ENCODE assay signal across 19 mouse cellular contexts in genomic region chr11:35783038-35783437, GRCm38 (mm10). TPM values are rescaled to one million over a fixed set of nuclear protein-coding genes. Genes with fewer than 3 reads are reported as not detected.
DNase-seq lines count a peak whose midpoint lies in the region; ATAC-seq and TF ChIP-seq lines count a peak whose summit lies in the region.
"Had no signal": no experiment of that assay in that cellular context is flagged by ENCODE, and none has a peak within 500 bp of the region (broad histone marks: within the 10 kb centered on the region; RNA-seq: fewer than 3 reads in every experiment).

No protein-coding gene starts in this region.

- no peak overlapping the region for H3K4me2 ChIP-seq in kidney, embryonic 16.5 days (replicated peaks; ENCODE audit: low read depth, low read length)
- no peak overlapping the region for H3K4me2 ChIP-seq in midbrain, postnatal 0 days (ENCODE audit: low read depth, low read length, poor library complexity, severe bottlenecking)
- H3K4me2 ChIP-seq in midbrain, embryonic 16.5 days (ENCODE audit: low read length) = no peak overlapping the region
- no peak overlapping the region for H3K4me2 ChIP-seq in intestine, embryonic 15.5 days (replicated peaks)
- no peak overlapping the region for H3K4me2 ChIP-seq in stomach, postnatal 0 days (replicated peaks; ENCODE audit: low read depth)
- H3K4me2 ChIP-seq: embryonic facial prominence, embryonic 12.5 days; hindbrain, embryonic 14.5 days; limb, embryonic 15.5 days; lung, embryonic 15.5 days; neural tube, embryonic 15.5 days; stomach, embryonic 15.5 days had no signal

- H3K9me3 ChIP-seq in kidney, embryonic 16.5 days (ENCODE audit: low read length) = 0 out of 2 replicates have a peak, but pooled peaks cover 5% of the 10 kb centered on the region
- no peaks in the 10 kb centered on the region for H3K9me3 ChIP-seq in midbrain, postnatal 0 days (ENCODE audit: low read length)
- H3K9me3 ChIP-seq in midbrain, embryonic 16.5 days (replicated peaks; ENCODE audit: control insufficient read depth, low read length, poor library complexity, severe bottlenecking) = no peaks in the 10 kb centered on the region
- no peaks in the 10 kb centered on the region for H3K9me3 ChIP-seq in intestine, embryonic 15.5 days
- H3K9me3 ChIP-seq in stomach, postnatal 0 days (ENCODE audit: control insufficient read depth, low read length) = no peaks in the 10 kb centered on the region
- H3K9me3 ChIP-seq: embryonic facial prominence, embryonic 12.5 days; limb, embryonic 15.5 days; lung, embryonic 15.5 days; neural tube, embryonic 15.5 days; stomach, embryonic 15.5 days had no signal

- no peaks in the 10 kb centered on the region for H3K27me3 ChIP-seq in kidney, embryonic 16.5 days (ENCODE audit: insufficient read depth, low read length)
- no peaks in the 10 kb centered on the region for H3K27me3 ChIP-seq in midbrain, postnatal 0 days (ENCODE audit: insufficient read depth, low read length)
- H3K27me3 ChIP-seq in midbrain, embryonic 16.5 days (ENCODE audit: control insufficient read depth, insufficient read depth, low read depth, low read length) = no peaks in the 10 kb centered on the region
- no peaks in the 10 kb centered on the region for H3K27me3 ChIP-seq in intestine, embryonic 15.5 days (replicated peaks)
- no peaks in the 10 kb centered on the region for H3K27me3 ChIP-seq in stomach, postnatal 0 days (ENCODE audit: control insufficient read depth, insufficient read depth, low read length)
- H3K27me3 ChIP-seq: embryonic facial prominence, embryonic 12.5 days; limb, embryonic 15.5 days; lung, embryonic 15.5 days; neural tube, embryonic 15.5 days; stomach, embryonic 15.5 days had no signal

- no peak overlapping the region for H3K27ac ChIP-seq in kidney, embryonic 16.5 days (ENCODE audit: low read length)
- H3K27ac ChIP-seq in midbrain, postnatal 0 days (ENCODE audit: low read depth, low read length) = no peak overlapping the region
- no peak overlapping the region for H3K27ac ChIP-seq in midbrain, embryonic 16.5 days (ENCODE audit: low read length)
- no peak overlapping the region for H3K27ac ChIP-seq in intestine, embryonic 15.5 days
- H3K27ac ChIP-seq in stomach, postnatal 0 days (replicated peaks) = no peak overlapping the region
- H3K27ac ChIP-seq: embryonic facial prominence, embryonic 12.5 days; hindbrain, embryonic 14.5 days; limb, embryonic 15.5 days; lung, embryonic 15.5 days; neural tube, embryonic 15.5 days; stomach, embryonic 15.5 days had no signal

- H3K9ac ChIP-seq in kidney, embryonic 16.5 days (replicated peaks; ENCODE audit: low read length) = no peak overlapping the region
- H3K9ac ChIP-seq in midbrain, postnatal 0 days (replicated peaks; ENCODE audit: low read length, poor library complexity, severe bottlenecking) = no peak overlapping the region
- no peak overlapping the region for H3K9ac ChIP-seq in midbrain, embryonic 16.5 days (ENCODE audit: low read depth, low read length)
- H3K9ac ChIP-seq in intestine, embryonic 15.5 days = no peak overlapping the region
- H3K9ac ChIP-seq in stomach, postnatal 0 days (ENCODE audit: low read length) = no peak overlapping the region
- H3K9ac ChIP-seq: embryonic facial prominence, embryonic 12.5 days; hindbrain, embryonic 14.5 days; limb, embryonic 15.5 days; lung, embryonic 15.5 days; neural tube, embryonic 15.5 days; stomach, embryonic 15.5 days had no signal

- WGBS in kidney, embryonic 16.5 days = 90% methylated on average over 5 of the region's 5 CpGs
- WGBS in midbrain, postnatal 0 days = 93% methylated on average over 5 of the region's 5 CpGs
- WGBS in midbrain, embryonic 16.5 days = 90% methylated on average over 5 of the region's 5 CpGs
- 90% methylated on average over 5 of the region's 5 CpGs for WGBS in intestine, embryonic 15.5 days
- 87% methylated on average over 5 of the region's 5 CpGs for WGBS in stomach, postnatal 0 days

- H3K36me3 ChIP-seq in kidney, embryonic 16.5 days (ENCODE audit: insufficient read depth, low read length) = peaks cover 61% of the 10 kb centered on the region
- peaks cover 40% of the 10 kb centered on the region for H3K36me3 ChIP-seq in midbrain, postnatal 0 days (ENCODE audit: insufficient read depth, low read length)
- peaks cover 39% of the 10 kb centered on the region for H3K36me3 ChIP-seq in midbrain, embryonic 16.5 days (ENCODE audit: control insufficient read depth, insufficient read depth, low read length)
- H3K36me3 ChIP-seq in intestine, embryonic 15.5 days = peaks cover 48% of the 10 kb centered on the region
- H3K36me3 ChIP-seq in stomach, postnatal 0 days (ENCODE audit: control insufficient read depth, insufficient read depth, low read length) = peaks cover 27% of the 10 kb centered on the region

- no peak overlapping the region for H3K4me3 ChIP-seq in kidney, embryonic 16.5 days (ENCODE audit: low read length)
- no peak overlapping the region for H3K4me3 ChIP-seq in midbrain, postnatal 0 days (ENCODE audit: low read depth, low read length)
- H3K4me3 ChIP-seq in midbrain, embryonic 16.5 days (ENCODE audit: low read depth, low read length) = no peak overlapping the region
- no peak overlapping the region for H3K4me3 ChIP-seq in intestine, embryonic 15.5 days (replicated peaks)
- no peak overlapping the region for H3K4me3 ChIP-seq in stomach, postnatal 0 days (ENCODE audit: low read depth, low read length)
- H3K4me3 ChIP-seq: embryonic facial prominence, embryonic 12.5 days; limb, embryonic 15.5 days; lung, embryonic 15.5 days; neural tube, embryonic 15.5 days; stomach, embryonic 15.5 days had no signal

- ATAC-seq in kidney, embryonic 16.5 days (ENCODE audit: low FRiP score, low TSS enrichment) = no peak
- no peak for ATAC-seq in midbrain, postnatal 0 days (ENCODE audit: low FRiP score)
- ATAC-seq in midbrain, embryonic 16.5 days = no peak
- ATAC-seq in intestine, embryonic 15.5 days = peak; percentile 58; the same call in 1 of the 2 replicates
- no peak for ATAC-seq in stomach, postnatal 0 days (ENCODE audit: low FRiP score, low TSS enrichment)
- ATAC-seq in erythroid progenitor cell, adult 5-6 weeks (replicated peaks; ENCODE audit: low FRiP score, poor library complexity, severe bottlenecking) = no peak
- ATAC-seq: CD4-positive, CD25-positive, alpha-beta regulatory T cell, adult 4 months had no signal

- DNase-seq in kidney, adult 18-20 months = peak; percentile 28
- no peak for DNase-seq in midbrain, postnatal 0 days (ENCODE audit: low spot score)
- DNase-seq in stomach, postnatal 0 days (ENCODE audit: low spot score) = no peak
- DNase-seq: cerebellum, adult 11 months; gastrocnemius, postnatal 36 days; layer of hippocampus, adult 9-11 months; retina, postnatal 1 day had no signal

- TF ChIP-seq CTCF in midbrain, postnatal 0 days (IDR thresholded peaks at IDR 0.05) = 0 out of 2 replicates have a peak, but pooled peaks have one; percentile 7
- peak; percentile 29; the same call in 1 of the 2 replicates for TF ChIP-seq CTCF in stomach, postnatal 0 days (IDR thresholded peaks at IDR 0.05; ENCODE audit: low read depth)

- H3K4me1 ChIP-seq in kidney, embryonic 16.5 days (ENCODE audit: insufficient read depth, low read length) = no peaks in the 10 kb centered on the region
- H3K4me1 ChIP-seq in midbrain, postnatal 0 days (ENCODE audit: insufficient read depth, low read length) = no peaks in the 10 kb centered on the region
- no peaks in the 10 kb centered on the region for H3K4me1 ChIP-seq in midbrain, embryonic 16.5 days (ENCODE audit: control insufficient read depth, insufficient read depth, low read length)
- no peaks in the 10 kb centered on the region for H3K4me1 ChIP-seq in intestine, embryonic 15.5 days (replicated peaks)
- H3K4me1 ChIP-seq in stomach, postnatal 0 days (replicated peaks; ENCODE audit: control insufficient read depth, insufficient read depth) = no peaks in the 10 kb centered on the region
- H3K4me1 ChIP-seq: embryonic facial prominence, embryonic 12.5 days; limb, embryonic 15.5 days; lung, embryonic 15.5 days; neural tube, embryonic 15.5 days; stomach, embryonic 15.5 days had no signal

- no peak for TF ChIP-seq EP300 in stomach, postnatal 0 days (optimal IDR thresholded peaks at IDR 0.05)

RNA-seq across cellular contexts. Expression of gene Pank3, which starts 13.8 kb away (rescaled TPM):
- 12.0 and 13.7 TPM in 2 replicates for polyA plus RNA-seq in kidney, embryonic 16.5 days (2015; fragmentation: Nextera tagmentation; extraction: Ambion mirVana)
- 78.5 and 94.7 TPM in 2 replicates for total RNA-seq in midbrain, postnatal 0 days (2014; rRNA removed)
- polyA plus RNA-seq in midbrain, postnatal 0 days (2015; fragmentation: Nextera tagmentation; extraction: Ambion mirVana) = 11.3 and 11.7 TPM in 2 replicates
- 20.5 and 22.4 TPM in 2 replicates for polyA plus RNA-seq in midbrain, embryonic 16.5 days (2015; fragmentation: Nextera tagmentation; extraction: Ambion mirVana)
- 28.2 and 28.3 TPM in 2 replicates for polyA plus RNA-seq in intestine, embryonic 15.5 days (2015; fragmentation: Nextera tagmentation; extraction: Ambion mirVana)
- 8.7 and 10.4 TPM in 2 replicates for polyA plus RNA-seq in stomach, postnatal 0 days (2015; fragmentation: Nextera tagmentation; extraction: Ambion mirVana)
- total RNA-seq in erythroid progenitor cell, adult 5-6 weeks (2015; ENCODE audit: low replicate concordance) = 10.1 and 11.5 TPM in 2 replicates
- total RNA-seq in erythroid progenitor cell, adult 5-6 weeks (2017; ENCODE audit: low replicate concordance) = 7.7 and 10.2 TPM in 2 replicates

RNA-seq across cellular contexts. Expression of gene Fbll1, which starts 15.6 kb away (rescaled TPM):
- polyA plus RNA-seq in kidney, embryonic 16.5 days (2015; fragmentation: Nextera tagmentation; extraction: Ambion mirVana) = not detected in 2 replicates
- 57.1 and 75.5 TPM in 2 replicates for total RNA-seq in midbrain, postnatal 0 days (2014; rRNA removed)
- 31.0 and 34.6 TPM in 2 replicates for polyA plus RNA-seq in midbrain, postnatal 0 days (2015; fragmentation: Nextera tagmentation; extraction: Ambion mirVana)
- 18.9 and 20.5 TPM in 2 replicates for polyA plus RNA-seq in midbrain, embryonic 16.5 days (2015; fragmentation: Nextera tagmentation; extraction: Ambion mirVana)
- polyA plus RNA-seq in intestine, embryonic 15.5 days (2015; fragmentation: Nextera tagmentation; extraction: Ambion mirVana) = 0.57 and 0.77 TPM in 2 replicates
- 0.62 and 1.0 TPM in 2 replicates for polyA plus RNA-seq in stomach, postnatal 0 days (2015; fragmentation: Nextera tagmentation; extraction: Ambion mirVana)
- not detected in 2 replicates for total RNA-seq in erythroid progenitor cell, adult 5-6 weeks (2015; ENCODE audit: low replicate concordance)
- total RNA-seq in erythroid progenitor cell, adult 5-6 weeks (2017; ENCODE audit: low replicate concordance) = not detected in 2 replicates
- total RNA-seq: gastrocnemius, postnatal 36 days; megakaryocyte-erythroid progenitor cell, adult 5-6 weeks had no signal
- polyA plus RNA-seq: CD4-positive, CD25-positive, alpha-beta regulatory T cell, adult 4 months had no signal

RNA-seq across cellular contexts. Expression of gene Rars, which starts 51.3 kb away (rescaled TPM):
- 96.5 and 97.2 TPM in 2 replicates for polyA plus RNA-seq in kidney, embryonic 16.5 days (2015; fragmentation: Nextera tagmentation; extraction: Ambion mirVana)
- 41.3 and 45.8 TPM in 2 replicates for total RNA-seq in midbrain, postnatal 0 days (2014; rRNA removed)
- 61.9 and 66.2 TPM in 2 replicates for polyA plus RNA-seq in midbrain, postnatal 0 days (2015; fragmentation: Nextera tagmentation; extraction: Ambion mirVana)
- 70.2 and 71.9 TPM in 2 replicates for polyA plus RNA-seq in midbrain, embryonic 16.5 days (2015; fragmentation: Nextera tagmentation; extraction: Ambion mirVana)
- polyA plus RNA-seq in intestine, embryonic 15.5 days (2015; fragmentation: Nextera tagmentation; extraction: Ambion mirVana) = 118 and 122 TPM in 2 replicates
- polyA plus RNA-seq in stomach, postnatal 0 days (2015; fragmentation: Nextera tagmentation; extraction: Ambion mirVana) = 55.8 and 57.0 TPM in 2 replicates
- 30.6 and 35.6 TPM in 2 replicates for total RNA-seq in erythroid progenitor cell, adult 5-6 weeks (2015; ENCODE audit: low replicate concordance)
- 21.6 and 36.3 TPM in 2 replicates for total RNA-seq in erythroid progenitor cell, adult 5-6 weeks (2017; ENCODE audit: low replicate concordance)
